Mouse (Mus musculus): ENCODE measurements around the gene C530025M09Rik.

Gene C530025M09Rik

GRCm38 (mm10) chr2:149804599-149805140 lies 26.3 kb downstream of the C530025M09Rik start:
- no peak for DNase-seq (ENCODE audit: low read depth)

GRCm38 (mm10) chr2:149798613-149799012 lies 32.4 kb downstream of the C530025M09Rik start:
- DNase-seq (ENCODE audit: low read depth): no peak

All from c-Kit-positive CD71-negative TER-119-negative erythroid progenitor cells, embryonic 14.5 days (primary cell).